Mouse (Mus musculus): Measurements from ENCODE around the gene Rabgap1. TPM values are rescaled to one million over a fixed set of nuclear protein-coding genes. Genes with fewer than 3 reads are reported as not detected.

Rabgap1 gene
- polyA plus RNA-seq, 1 experiment from 2014 or later: 91.3 TPM

- no peaks in the 10 kb centered on the region for H3K9me3 ChIP-seq (ENCODE audit: control insufficient read depth, low read length)
- peak overlapping the region; percentile 87 for H3K27ac ChIP-seq (replicated peaks; ENCODE audit: low read depth, low read length)
- H3K4me3 ChIP-seq (replicated peaks; ENCODE audit: low read depth, low read length): peak overlapping the region; percentile 94
- peak overlapping the region; percentile 93 for H3K9ac ChIP-seq (replicated peaks; ENCODE audit: low read length)
- peak; percentile 98 for DNase-seq
- H3K27me3 ChIP-seq (ENCODE audit: control insufficient read depth, insufficient read depth, low read length): no peaks in the 10 kb centered on the region
- no peaks in the 10 kb centered on the region for H3K36me3 ChIP-seq (ENCODE audit: control insufficient read depth, insufficient read depth, low read length)
- H3K4me2 ChIP-seq (ENCODE audit: low read length): peak overlapping the region; percentile 95
- WGBS: 7% methylated on average over 42 of the region's 44 CpGs
- peak; percentile 98 for ATAC-seq (ENCODE audit: low FRiP score, low TSS enrichment)
- peaks cover 13% of the 10 kb centered on the region; the same call in 1 of the 2 replicates for H3K4me1 ChIP-seq (ENCODE audit: control insufficient read depth, insufficient read depth, low read length)
Observed at GRCm38 (mm10) chr2:37451667-37452375, 8.7 kb downstream of the Rabgap1 start.

- no peaks in the 10 kb centered on the region for H3K9me3 ChIP-seq (ENCODE audit: control insufficient read depth, low read length)
- peak; percentile 84 for ATAC-seq (ENCODE audit: low FRiP score, low TSS enrichment)
- peak overlapping the region; percentile 93 for H3K9ac ChIP-seq (replicated peaks; ENCODE audit: low read length)
- no peaks in the 10 kb centered on the region for H3K27me3 ChIP-seq (ENCODE audit: control insufficient read depth, insufficient read depth, low read length)
- H3K4me1 ChIP-seq (ENCODE audit: control insufficient read depth, insufficient read depth, low read length): peaks cover 13% of the 10 kb centered on the region; the same call in 1 of the 2 replicates
- peak overlapping the region; percentile 95 for H3K4me2 ChIP-seq (ENCODE audit: low read length)
- peak overlapping the region; percentile 94 for H3K4me3 ChIP-seq (replicated peaks; ENCODE audit: low read depth, low read length)
- DNase-seq: no peak
- H3K27ac ChIP-seq (replicated peaks; ENCODE audit: low read depth, low read length): peak overlapping the region; percentile 87
- no peaks in the 10 kb centered on the region for H3K36me3 ChIP-seq (ENCODE audit: control insufficient read depth, insufficient read depth, low read length)
- WGBS: under 1% methylated on average over 23 of the region's 24 CpGs
Observed at GRCm38 (mm10) chr2:37452376-37452760, 9.3 kb downstream of the Rabgap1 start.

GRCm38 (mm10) chr2:37460707-37461106 lies 17.6 kb downstream of the Rabgap1 start:
- no peaks in the 10 kb centered on the region for H3K9me3 ChIP-seq (ENCODE audit: control insufficient read depth, low read length)
- ATAC-seq (ENCODE audit: low FRiP score, low TSS enrichment) (no peak), DNase-seq (no peak)
- WGBS: 98% methylated on average over 4 of the region's 4 CpGs
- H3K4me1 ChIP-seq (ENCODE audit: control insufficient read depth, insufficient read depth, low read length): no peaks in the 10 kb centered on the region
- H3K36me3 ChIP-seq (ENCODE audit: control insufficient read depth, insufficient read depth, low read length): no peaks in the 10 kb centered on the region
- no peak overlapping the region for H3K4me3 ChIP-seq (replicated peaks; ENCODE audit: low read depth, low read length)
- H3K27me3 ChIP-seq (ENCODE audit: control insufficient read depth, insufficient read depth, low read length): no peaks in the 10 kb centered on the region
- no peak overlapping the region for H3K27ac ChIP-seq (replicated peaks; ENCODE audit: low read depth, low read length)
- H3K9ac ChIP-seq (replicated peaks; ENCODE audit: low read length): no peak overlapping the region
- H3K4me2 ChIP-seq (ENCODE audit: low read length): no peak overlapping the region

GRCm38 (mm10) chr2:37466266-37466665 lies 23.2 kb downstream of the Rabgap1 start:
- WGBS: 95% methylated on average over 4 of the region's 4 CpGs
- DNase-seq (no peak), ATAC-seq (ENCODE audit: low FRiP score, low TSS enrichment) (no peak)
- Histone ChIP-seq H3K27me3 (ENCODE audit: control insufficient read depth, insufficient read depth, low read length) (no peaks in the 10 kb centered on the region), H3K4me1 (ENCODE audit: control insufficient read depth, insufficient read depth, low read length) (no peaks in the 10 kb centered on the region), H3K9ac (replicated peaks; ENCODE audit: low read length) (no peak overlapping the region), H3K36me3 (ENCODE audit: control insufficient read depth, insufficient read depth, low read length) (peaks cover 11% of the 10 kb centered on the region), H3K4me3 (replicated peaks; ENCODE audit: low read depth, low read length) (no peak overlapping the region), H3K9me3 (ENCODE audit: control insufficient read depth, low read length) (no peaks in the 10 kb centered on the region), H3K4me2 (ENCODE audit: low read length) (no peak overlapping the region), H3K27ac (replicated peaks; ENCODE audit: low read depth, low read length) (no peak overlapping the region)

GRCm38 (mm10) chr2:37479559-37479958 lies 36.5 kb downstream of the Rabgap1 start:
- H3K27ac ChIP-seq (replicated peaks; ENCODE audit: low read depth, low read length): no peak overlapping the region
- H3K36me3 ChIP-seq (ENCODE audit: control insufficient read depth, insufficient read depth, low read length): peaks cover 54% of the 10 kb centered on the region
- no peaks in the 10 kb centered on the region for H3K4me1 ChIP-seq (ENCODE audit: control insufficient read depth, insufficient read depth, low read length)
- H3K9ac ChIP-seq (replicated peaks; ENCODE audit: low read length): no peak overlapping the region
- H3K9me3 ChIP-seq (ENCODE audit: control insufficient read depth, low read length): no peaks in the 10 kb centered on the region
- H3K4me2 ChIP-seq (ENCODE audit: low read length): no peak overlapping the region
- H3K27me3 ChIP-seq (ENCODE audit: control insufficient read depth, insufficient read depth, low read length): no peaks in the 10 kb centered on the region
- DNase-seq: no peak
- no peak for ATAC-seq (ENCODE audit: low FRiP score, low TSS enrichment)
- H3K4me3 ChIP-seq (replicated peaks; ENCODE audit: low read depth, low read length): no peak overlapping the region

GRCm38 (mm10) chr2:37480039-37480438 lies 37.0 kb downstream of the Rabgap1 start:
- no peak overlapping the region for H3K27ac ChIP-seq (replicated peaks; ENCODE audit: low read depth, low read length)
- ATAC-seq (ENCODE audit: low FRiP score, low TSS enrichment): no peak
- 97% methylated on average over 2 of the region's 2 CpGs for WGBS

GRCm38 (mm10) chr2:37484165-37484564 lies 41.1 kb downstream of the Rabgap1 start:
- peaks cover 53% of the 10 kb centered on the region for H3K36me3 ChIP-seq (ENCODE audit: control insufficient read depth, insufficient read depth, low read length)
- no peak overlapping the region for H3K4me3 ChIP-seq (replicated peaks; ENCODE audit: low read depth, low read length)
- no peaks in the 10 kb centered on the region for H3K9me3 ChIP-seq (ENCODE audit: control insufficient read depth, low read length)
- H3K4me1 ChIP-seq (ENCODE audit: control insufficient read depth, insufficient read depth, low read length): no peaks in the 10 kb centered on the region
- ATAC-seq (ENCODE audit: low FRiP score, low TSS enrichment) (no peak), DNase-seq (no peak)
- no peak overlapping the region for H3K9ac ChIP-seq (replicated peaks; ENCODE audit: low read length)
- H3K27me3 ChIP-seq (ENCODE audit: control insufficient read depth, insufficient read depth, low read length): no peaks in the 10 kb centered on the region
- H3K27ac ChIP-seq (replicated peaks; ENCODE audit: low read depth, low read length): no peak overlapping the region
- H3K4me2 ChIP-seq (ENCODE audit: low read length): no peak overlapping the region
- 96% methylated on average over 2 of the region's 2 CpGs for WGBS

More at GRCm38 (mm10) chr2:37480039-37480438, 37.0 kb downstream of the Rabgap1 start:
- Histone ChIP-seq H3K4me3 (replicated peaks; ENCODE audit: low read depth, low read length) (no peak overlapping the region), H3K9me3 (ENCODE audit: control insufficient read depth, low read length) (no peaks in the 10 kb centered on the region), H3K9ac (replicated peaks; ENCODE audit: low read length) (no peak overlapping the region), H3K4me2 (ENCODE audit: low read length) (no peak overlapping the region), H3K27me3 (ENCODE audit: control insufficient read depth, insufficient read depth, low read length) (no peaks in the 10 kb centered on the region), H3K36me3 (ENCODE audit: control insufficient read depth, insufficient read depth, low read length) (peaks cover 57% of the 10 kb centered on the region), H3K4me1 (ENCODE audit: control insufficient read depth, insufficient read depth, low read length) (no peaks in the 10 kb centered on the region)
- DNase-seq: no peak

GRCm38 (mm10) chr2:37485370-37485769 lies 42.3 kb downstream of the Rabgap1 start:
- no peaks in the 10 kb centered on the region for H3K27me3 ChIP-seq (ENCODE audit: control insufficient read depth, insufficient read depth, low read length)
- no peak overlapping the region for H3K9ac ChIP-seq (replicated peaks; ENCODE audit: low read length)
- ATAC-seq (ENCODE audit: low FRiP score, low TSS enrichment) (no peak), DNase-seq (peak; percentile 83)
- H3K9me3 ChIP-seq (ENCODE audit: control insufficient read depth, low read length): no peaks in the 10 kb centered on the region
- H3K27ac ChIP-seq (replicated peaks; ENCODE audit: low read depth, low read length): no peak overlapping the region
- 88% methylated on average over 1 of the region's 1 CpGs for WGBS
- no peak overlapping the region for H3K4me3 ChIP-seq (replicated peaks; ENCODE audit: low read depth, low read length)
- no peaks in the 10 kb centered on the region for H3K4me1 ChIP-seq (ENCODE audit: control insufficient read depth, insufficient read depth, low read length)
- peaks cover 65% of the 10 kb centered on the region for H3K36me3 ChIP-seq (ENCODE audit: control insufficient read depth, insufficient read depth, low read length)
- H3K4me2 ChIP-seq (ENCODE audit: low read length): no peak overlapping the region

- ATAC-seq (ENCODE audit: low FRiP score, low TSS enrichment): no peak
- H3K27me3 ChIP-seq (ENCODE audit: control insufficient read depth, insufficient read depth, low read length): no peaks in the 10 kb centered on the region
- H3K36me3 ChIP-seq (ENCODE audit: control insufficient read depth, insufficient read depth, low read length): peaks cover 69% of the 10 kb centered on the region
Observed at GRCm38 (mm10) chr2:37486408-37486807, 43.3 kb downstream of the Rabgap1 start.

More at GRCm38 (mm10) chr2:37486408-37486807, 43.3 kb downstream of the Rabgap1 start:
- H3K4me1 ChIP-seq (ENCODE audit: control insufficient read depth, insufficient read depth, low read length): no peaks in the 10 kb centered on the region
- no peak overlapping the region for H3K9ac ChIP-seq (replicated peaks; ENCODE audit: low read length)
- no peaks in the 10 kb centered on the region for H3K9me3 ChIP-seq (ENCODE audit: control insufficient read depth, low read length)
- no peak overlapping the region for H3K4me2 ChIP-seq (ENCODE audit: low read length)
- H3K4me3 ChIP-seq (replicated peaks; ENCODE audit: low read depth, low read length): no peak overlapping the region
- no peak for DNase-seq
- H3K27ac ChIP-seq (replicated peaks; ENCODE audit: low read depth, low read length): no peak overlapping the region
